Mouse (Mus musculus) liver, embryonic 11.5 days (tissue): ENCODE data around the gene Itln1. TPM values are rescaled to one million over a fixed set of nuclear protein-coding genes. Genes with fewer than 3 reads are reported as not detected.
A peak's percentile ranks its signal among the peaks of the same experiment; 100 is the strongest.

Experiments used
- ATAC-seq: fragments of 200-750 bp; cut with Nextera tagmentation; replicated peaks from 2 replicates; pipeline ENCODE4 v1.8.0; 2017; ENCODE audit warnings: moderate number of reproducible peaks, mild to moderate bottlenecking, moderate TSS enrichment, moderate library complexity; ENCODE audit not compliant: low FRiP score
- DNase-seq: peaks from one replicate; pipeline ENCODE4 v3.0.0-alpha.2; 2017; ENCODE audit warnings: low spot score
- H3K27ac ChIP-seq: fragments of 300-500 bp; sonication (generic); 2 replicates; pipeline ENCODE4 v1.5.1; 2014; ENCODE audit warnings: mild to moderate bottlenecking, low read depth, low read length, control low read depth
- H3K27me3 ChIP-seq: fragments of 300-500 bp; sonication (generic); replicated peaks from 2 replicates; pipeline ENCODE4 v1.6.1; 2014; ENCODE audit warnings: low read length, mixed read lengths; ENCODE audit not compliant: control insufficient read depth, insufficient read depth
- H3K36me3 ChIP-seq: fragments of 300-500 bp; sonication (generic); 2 replicates; pipeline ENCODE4 v1.6.1; 2014; ENCODE audit warnings: mild to moderate bottlenecking, low read length, moderate library complexity, mixed read lengths; ENCODE audit not compliant: control insufficient read depth, insufficient read depth
- H3K4me1 ChIP-seq: fragments of 300-500 bp; sonication (generic); replicated peaks from 2 replicates; pipeline ENCODE4 v1.6.1; 2014; ENCODE audit warnings: low read length, mixed read lengths; ENCODE audit not compliant: control insufficient read depth, insufficient read depth
- H3K4me2 ChIP-seq: fragments of 300-500 bp; sonication (generic); 2 replicates; pipeline ENCODE4 v1.6.1; 2014; ENCODE audit warnings: mild to moderate bottlenecking, control low read depth, moderate library complexity
- H3K4me3 ChIP-seq: fragments of 300-500 bp; sonication (generic); 2 replicates; pipeline ENCODE4 v1.5.1; 2014; ENCODE audit warnings: low read depth, low read length, control low read depth
- H3K9ac ChIP-seq: fragments of 300-500 bp; sonication (generic); 2 replicates; pipeline ENCODE4 v1.6.1; 2014; ENCODE audit warnings: low read depth, low read length, control low read depth
- H3K9me3 ChIP-seq: fragments of 300-500 bp; sonication (generic); 2 replicates; pipeline ENCODE4 v1.6.1; 2016; ENCODE audit warnings: low read length, inconsistent platforms, mixed read lengths; ENCODE audit not compliant: control insufficient read depth
- WGBS: fragments of 180-500 bp; shearing (Covaris S2); extraction: QIAGEN DNeasy Blood & Tissue Kit; methylation state at CpG from one replicate; pipeline ENCODE4 v1.1.7; 2014; 5-methylcytosine and 5-hydroxymethylcytosine counted together
- polyA plus RNA-seq: library from polyadenylated mRNA; unstranded; fragments of >200 nt; fragmentation: Nextera tagmentation; extraction: Ambion mirVana; gene quantifications from 2 replicates; pipeline ENCODE4 v1.2.1, GENCODE M21; 2014

The Itln1 gene
- polyA plus RNA-seq, 1 experiment from 2014 or later = not detected

GRCm38 (mm10) chr1:171503592-171504291 lies 31.4 kb downstream of the Itln1 start:
- Histone ChIP-seq H3K36me3 (no peaks in the 10 kb centered on the region), H3K4me1 (peaks cover 3% of the 10 kb centered on the region; the same call in 1 of the 2 replicates), H3K4me3 (peak overlapping the region; percentile 66), H3K27ac (peak overlapping the region; percentile 94), H3K9ac (peak overlapping the region; percentile 78), H3K4me2 (peak overlapping the region; percentile 90), H3K27me3 (no peaks in the 10 kb centered on the region), H3K9me3 (no peaks in the 10 kb centered on the region)
- ATAC-seq (peak; percentile 39), DNase-seq (peak; percentile 90)
- under 1% methylated on average over 53 of the region's 53 CpGs for WGBS

DNA sequence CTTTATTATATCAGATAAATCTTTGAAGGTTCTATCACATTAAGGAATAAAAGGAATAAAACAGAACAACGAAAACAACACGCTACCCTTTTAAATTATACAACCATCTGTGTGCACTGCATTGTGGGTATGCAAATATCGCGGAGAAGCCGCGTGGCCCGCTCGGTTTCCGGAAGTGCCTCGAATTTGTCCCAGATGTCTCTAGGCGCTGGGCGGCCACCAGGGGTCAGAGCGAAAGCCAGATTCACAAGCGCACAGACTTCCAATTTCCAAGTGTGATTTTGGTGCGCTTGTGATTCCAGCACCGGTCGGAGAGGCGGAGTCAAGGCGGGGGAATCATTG lies 31.9 kb downstream of the Itln1 start, which contains the start of gene Alyref2:
Gene Alyref2, plus strand, starts transcription at position 229 of the 342 bp plus-strand sequence.
- Histone ChIP-seq H3K4me1 (peaks cover 3% of the 10 kb centered on the region; the same call in 1 of the 2 replicates), H3K4me3 (peak within 1 kb of the TSS; percentile 66), H3K9me3 (no peaks in the 10 kb centered on the region), H3K27ac (peak within 1 kb of the TSS; percentile 94), H3K36me3 (no peaks in the 10 kb centered on the region), H3K27me3 (no peaks in the 10 kb centered on the region), H3K9ac (peak within 1 kb of the TSS; percentile 78), H3K4me2 (peak within 1 kb of the TSS; percentile 90)
- no peak for DNase-seq
- 0% methylated on average over 19 of the region's 19 CpGs for WGBS
- peak; percentile 81 for ATAC-seq

GRCm38 (mm10) chr1:171502388-171503249 lies 32.5 kb downstream of the Itln1 start:
- Histone ChIP-seq H3K27me3 (no peaks in the 10 kb centered on the region), H3K9me3 (no peaks in the 10 kb centered on the region), H3K27ac (peak overlapping the region; percentile 94), H3K9ac (no peak overlapping the region; the same call in 1 of the 2 replicates), H3K4me2 (peak overlapping the region; percentile 90), H3K4me1 (peaks cover 3% of the 10 kb centered on the region; the same call in 1 of the 2 replicates), H3K36me3 (no peaks in the 10 kb centered on the region), H3K4me3 (no peak overlapping the region)
- peak; percentile 84 for ATAC-seq
- under 1% methylated on average over 14 of the region's 14 CpGs for WGBS
- DNase-seq = peak; percentile 53

DNA sequence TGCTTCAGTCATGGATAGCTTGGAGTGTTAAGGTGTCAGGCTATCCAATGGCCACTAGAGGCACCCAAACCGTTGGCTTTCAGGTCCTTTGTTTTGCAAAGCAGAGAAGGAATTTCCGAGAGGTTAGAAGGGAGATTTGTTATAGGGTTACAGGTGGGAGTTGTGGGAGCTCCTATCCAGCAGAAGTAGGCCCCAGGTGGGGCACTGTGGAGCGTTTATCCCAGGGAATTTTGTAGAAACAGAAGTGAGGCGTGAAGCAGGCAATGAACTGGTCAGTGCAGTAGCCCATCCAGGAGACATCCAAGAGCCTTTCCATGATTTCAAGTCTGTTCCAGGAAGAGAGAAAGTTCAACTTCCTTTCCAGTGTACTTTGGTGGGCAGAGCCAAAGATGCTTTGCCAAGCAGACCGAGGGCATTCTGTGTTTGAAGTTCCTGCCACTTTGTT lies 33.4 kb downstream of the Itln1 start:
- peak overlapping the region; percentile 61 for H3K4me2 ChIP-seq
- peak overlapping the region; percentile 35; the same call in 1 of the 2 replicates for H3K9ac ChIP-seq
- peak overlapping the region; percentile 11 for H3K4me3 ChIP-seq
- ATAC-seq = no peak
- DNase-seq = peak; percentile 47
- no peaks in the 10 kb centered on the region for H3K36me3 ChIP-seq
- no peaks in the 10 kb centered on the region for H3K27me3 ChIP-seq
- H3K4me1 ChIP-seq = peaks cover 3% of the 10 kb centered on the region; the same call in 1 of the 2 replicates
- WGBS = 9% methylated on average over 5 of the region's 5 CpGs
- H3K27ac ChIP-seq = peak overlapping the region; percentile 67; the same call in 1 of the 2 replicates
- no peaks in the 10 kb centered on the region for H3K9me3 ChIP-seq

- Histone ChIP-seq H3K4me2 (peak overlapping the region; percentile 61), H3K4me3 (peak overlapping the region; percentile 11; the same call in 1 of the 2 replicates), H3K27me3 (no peaks in the 10 kb centered on the region), H3K36me3 (no peaks in the 10 kb centered on the region), H3K27ac (no peak overlapping the region), H3K9me3 (no peaks in the 10 kb centered on the region), H3K4me1 (peaks cover 3% of the 10 kb centered on the region; the same call in 1 of the 2 replicates), H3K9ac (no peak overlapping the region)
- DNase-seq (no peak), ATAC-seq (no peak)
- WGBS = 53% methylated on average over 6 of the region's 6 CpGs
These were observed 34.0 kb downstream of the Itln1 start for GRCm38 (mm10) chr1:171501016-171501610.

- Histone ChIP-seq H3K36me3 (no peaks in the 10 kb centered on the region), H3K4me1 (peaks cover 3% of the 10 kb centered on the region; the same call in 1 of the 2 replicates), H3K4me3 (no peak overlapping the region), H3K4me2 (no peak overlapping the region), H3K9ac (no peak overlapping the region), H3K27ac (no peak overlapping the region), H3K27me3 (no peaks in the 10 kb centered on the region), H3K9me3 (no peaks in the 10 kb centered on the region)
- DNase-seq (no peak), ATAC-seq (no peak)
- 70% methylated on average over 5 of the region's 5 CpGs for WGBS
These were observed 35.2 kb downstream of the Itln1 start for GRCm38 (mm10) chr1:171499856-171500255.

- ATAC-seq (no peak), DNase-seq (no peak)
- Histone ChIP-seq H3K4me1 (no peaks in the 10 kb centered on the region), H3K27me3 (no peaks in the 10 kb centered on the region), H3K27ac (no peak overlapping the region), H3K4me2 (no peak overlapping the region), H3K9ac (no peak overlapping the region), H3K4me3 (no peak overlapping the region), H3K9me3 (peaks cover 6% of the 10 kb centered on the region), H3K36me3 (no peaks in the 10 kb centered on the region)
- WGBS = 89% methylated on average over 6 of the region's 6 CpGs
These were observed 39.7 kb downstream of the Itln1 start for GRCm38 (mm10) chr1:171495371-171495770.

DNA sequence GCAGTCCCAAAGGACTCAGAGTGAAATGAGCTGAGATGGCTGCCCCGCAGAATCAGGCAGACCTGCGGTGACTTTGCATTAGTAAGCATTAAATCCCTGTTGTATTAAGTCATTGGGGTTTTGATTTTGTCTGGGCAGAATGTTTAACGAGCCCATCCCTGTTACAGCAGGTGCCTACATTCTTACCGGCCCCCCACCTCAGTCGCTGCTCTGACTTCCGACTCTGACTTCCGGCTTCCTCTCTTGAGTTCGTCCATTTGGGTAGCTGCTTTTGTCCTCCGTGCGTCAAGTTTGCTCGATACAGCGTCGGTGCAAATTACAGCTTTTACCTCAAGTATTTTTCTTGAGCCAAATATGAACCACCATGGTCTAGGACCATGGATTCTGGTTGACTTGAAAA lies 40.9 kb downstream of the Itln1 start:
- H3K9me3 ChIP-seq = peaks cover 11% of the 10 kb centered on the region
- DNase-seq (no peak), ATAC-seq (no peak)
- no peaks in the 10 kb centered on the region for H3K4me1 ChIP-seq
- H3K4me3 ChIP-seq = no peak overlapping the region
- no peak overlapping the region for H3K4me2 ChIP-seq
- H3K27me3 ChIP-seq = no peaks in the 10 kb centered on the region
- WGBS = 95% methylated on average over 13 of the region's 13 CpGs
- no peak overlapping the region for H3K27ac ChIP-seq
- no peak overlapping the region for H3K9ac ChIP-seq
- no peaks in the 10 kb centered on the region for H3K36me3 ChIP-seq
